Mouse (Mus musculus) embryonic facial prominence, embryonic 13.5 days (tissue): Measurements from ENCODE around the gene Car2. TPM values are rescaled to one million over a fixed set of nuclear protein-coding genes. Genes with fewer than 3 reads are reported as not detected.

Source experiments
- ATAC-seq: fragments of 200-750 bp; cut with Nextera tagmentation; 2 replicates; pipeline ENCODE4 v1.8.0; 2017; ENCODE audit warnings: low read depth; ENCODE audit not compliant: insufficient number of reproducible peaks, insufficient read depth, low FRiP score, low TSS enrichment
- H3K27ac ChIP-seq: fragments of 300-500 bp; sonication (generic); 2 replicates; pipeline ENCODE4 v1.5.1; 2015; ENCODE audit warnings: moderate library complexity, mild to moderate bottlenecking, inconsistent platforms
- H3K27me3 ChIP-seq: fragments of 300-500 bp; sonication (generic); 2 replicates; pipeline ENCODE4 v1.6.1; 2015; ENCODE audit warnings: mild to moderate bottlenecking, inconsistent platforms
- H3K36me3 ChIP-seq: fragments of 300-500 bp; sonication (generic); 2 replicates; pipeline ENCODE4 v1.6.1; 2015; ENCODE audit warnings: mild to moderate bottlenecking, inconsistent platforms
- H3K4me1 ChIP-seq: fragments of 300-500 bp; sonication (generic); 2 replicates; pipeline ENCODE4 v1.6.1; 2015; ENCODE audit warnings: inconsistent platforms
- H3K4me2 ChIP-seq: fragments of 300-500 bp; sonication (generic); 2 replicates; pipeline ENCODE4 v1.6.1; 2015; ENCODE audit warnings: moderate library complexity, mild to moderate bottlenecking, inconsistent platforms
- H3K4me3 ChIP-seq: fragments of 300-500 bp; sonication (generic); 2 replicates; pipeline ENCODE4 v1.5.1; 2015; ENCODE audit warnings: mild to moderate bottlenecking, inconsistent platforms
- H3K9ac ChIP-seq: fragments of 300-500 bp; sonication (generic); 2 replicates; pipeline ENCODE4 v1.6.1; 2015; ENCODE audit warnings: mild to moderate bottlenecking, inconsistent platforms
- H3K9me3 ChIP-seq: fragments of 300-500 bp; sonication (generic); 2 replicates; pipeline ENCODE4 v1.6.1; 2016; ENCODE audit warnings: inconsistent platforms
- WGBS: fragments of 180-500 bp; shearing (Covaris S2); methylation state at CpG from one replicate; pipeline ENCODE4 v1.1.7; 2015; ENCODE audit warnings: mixed read lengths; 5-methylcytosine and 5-hydroxymethylcytosine counted together
- polyA plus RNA-seq: library from polyadenylated mRNA; unstranded; fragments of >200 nt; fragmentation: Nextera tagmentation; extraction: Ambion mirVana; gene quantifications from 2 replicates; pipeline ENCODE4 v1.2.1, GENCODE M21; 2015

Gene Car2
- polyA plus RNA-seq, 1 experiment from 2014 or later: 22.0 TPM

DNA sequence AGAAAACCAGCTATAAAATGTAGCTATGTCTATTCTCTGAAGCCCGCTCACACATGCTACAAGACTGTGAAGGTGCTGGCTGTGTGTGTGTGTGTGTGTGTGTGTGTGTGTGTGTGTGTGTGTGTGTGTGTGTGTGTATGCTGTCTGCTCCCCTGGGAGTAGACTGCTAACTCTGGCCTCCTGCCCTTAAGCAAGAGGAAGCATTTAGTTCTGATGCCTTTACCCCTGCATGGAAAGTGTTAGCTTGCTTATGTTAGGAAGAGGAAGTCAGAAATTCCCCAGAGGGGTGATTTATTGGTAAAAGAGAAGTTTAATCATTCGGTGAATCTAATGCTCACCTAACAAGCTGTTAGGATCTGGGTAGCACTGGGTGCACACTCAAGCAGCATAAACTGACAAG is 5.8 kb upstream of the Car2 start:
- Histone ChIP-seq H3K27me3 (peaks cover 5% of the 10 kb centered on the region; the same call in 1 of the 2 replicates), H3K36me3 (no peaks in the 10 kb centered on the region), H3K27ac (no peak overlapping the region), H3K4me1 (0 out of 2 replicates have a peak, but pooled peaks cover 4% of the 10 kb centered on the region), H3K4me3 (no peak overlapping the region), H3K9me3 (no peaks in the 10 kb centered on the region), H3K4me2 (no peak overlapping the region), H3K9ac (no peak overlapping the region)
- WGBS: 53% methylated on average over 2 of the region's 2 CpGs
- ATAC-seq: no peak

DNA sequence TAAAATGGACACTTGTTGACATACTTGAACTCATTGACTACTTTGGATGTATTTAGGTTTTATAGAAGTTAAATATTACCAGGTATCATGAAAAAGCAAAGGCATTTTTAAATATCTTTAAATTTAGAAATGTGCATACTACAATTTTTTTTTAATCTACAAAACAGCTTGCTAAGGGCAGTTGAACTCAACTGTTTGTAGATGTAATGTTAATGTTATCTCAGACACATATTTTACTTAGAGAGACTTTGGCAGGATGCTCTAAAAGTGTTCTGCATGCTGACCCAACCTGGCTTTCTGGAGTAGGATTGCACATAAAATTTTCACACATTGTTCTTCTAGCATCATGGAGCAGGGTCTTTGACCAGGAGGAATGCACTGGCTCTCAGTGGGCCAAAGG is 4.1 kb upstream of the Car2 start:
- no peak for ATAC-seq
- Histone ChIP-seq H3K36me3 (no peaks in the 10 kb centered on the region), H3K27ac (no peak overlapping the region), H3K4me2 (no peak overlapping the region), H3K9ac (no peak overlapping the region), H3K27me3 (peaks cover 13% of the 10 kb centered on the region), H3K9me3 (no peaks in the 10 kb centered on the region), H3K4me3 (no peak overlapping the region), H3K4me1 (0 out of 2 replicates have a peak, but pooled peaks cover 3% of the 10 kb centered on the region)

DNA sequence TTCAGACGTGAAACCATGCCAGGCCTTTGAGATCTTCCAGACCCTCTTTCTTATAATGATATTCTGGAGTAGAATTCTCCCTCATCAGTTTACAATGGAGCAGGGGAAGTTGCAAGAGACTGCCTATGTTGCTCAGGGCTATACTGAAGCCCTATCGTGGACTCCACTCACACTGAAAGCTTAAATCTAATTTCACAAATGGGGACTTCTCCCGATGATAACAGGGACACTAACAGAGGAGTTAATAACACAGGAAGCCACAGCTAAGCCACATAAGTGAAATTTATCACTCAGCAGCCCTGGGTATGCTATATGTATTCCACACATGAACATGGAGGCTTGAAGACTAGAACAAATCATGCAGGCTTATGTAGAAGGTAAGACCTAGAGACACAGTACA is 3.3 kb upstream of the Car2 start:
- H3K9me3 ChIP-seq: no peaks in the 10 kb centered on the region
- WGBS: 53% methylated on average over 3 of the region's 3 CpGs
- H3K9ac ChIP-seq: no peak overlapping the region
- H3K4me1 ChIP-seq: 0 out of 2 replicates have a peak, but pooled peaks cover 4% of the 10 kb centered on the region
- H3K4me2 ChIP-seq: no peak overlapping the region
- ATAC-seq: no peak
- no peak overlapping the region for H3K27ac ChIP-seq
- no peak overlapping the region for H3K4me3 ChIP-seq
- peaks cover 21% of the 10 kb centered on the region for H3K27me3 ChIP-seq
- no peaks in the 10 kb centered on the region for H3K36me3 ChIP-seq

DNA sequence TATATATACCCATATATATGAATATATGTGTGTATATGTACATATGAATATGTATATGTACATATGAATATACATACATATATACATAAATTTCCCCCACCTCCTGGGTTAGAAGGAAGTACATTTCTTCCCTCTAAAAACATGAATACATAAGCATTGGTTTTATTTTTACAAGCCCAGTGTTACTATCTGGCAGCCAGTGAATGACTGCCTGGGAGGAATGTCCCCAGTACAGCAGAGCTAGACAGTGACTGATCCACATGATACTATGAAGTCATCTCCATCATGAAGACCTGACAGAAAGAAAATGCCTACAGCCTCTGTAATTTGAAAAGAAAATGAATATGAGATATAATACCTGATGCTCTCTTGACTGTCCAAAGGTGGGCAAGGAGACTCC is 1.2 kb upstream of the Car2 start:
- Histone ChIP-seq H3K27me3 (peaks cover 26% of the 10 kb centered on the region), H3K4me3 (no peak overlapping the region), H3K27ac (no peak overlapping the region), H3K36me3 (no peaks in the 10 kb centered on the region), H3K4me2 (no peak overlapping the region), H3K4me1 (0 out of 2 replicates have a peak, but pooled peaks cover 4% of the 10 kb centered on the region), H3K9ac (no peak overlapping the region), H3K9me3 (no peaks in the 10 kb centered on the region)
- no peak for ATAC-seq

DNA sequence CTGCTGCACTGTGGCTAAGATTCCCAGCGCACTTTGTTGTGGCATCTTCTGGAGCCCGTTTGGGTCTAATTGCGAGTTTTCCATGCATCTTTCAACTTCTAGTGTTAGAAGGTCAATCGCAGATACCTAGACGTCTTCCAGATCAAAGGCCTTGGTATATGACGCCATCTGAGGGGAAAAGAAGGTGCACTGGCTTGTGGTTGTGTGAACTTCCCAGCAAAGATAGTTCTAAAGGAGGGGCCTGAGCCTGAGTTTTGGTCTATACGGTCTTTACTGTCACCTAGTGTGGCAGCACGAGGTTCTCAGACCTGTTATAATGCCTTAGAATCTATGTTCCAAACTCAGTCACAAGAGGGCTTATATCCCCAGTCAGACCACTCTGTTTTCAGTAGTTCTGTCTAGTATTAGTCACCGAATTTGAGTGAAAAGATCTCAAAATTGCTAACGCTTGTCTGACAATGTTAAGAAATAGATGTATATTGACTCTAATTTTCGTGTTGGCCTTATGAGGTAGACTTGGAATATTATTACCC is 1.1 kb downstream of the Car2 start:
- Histone ChIP-seq H3K9ac (peak overlapping the region; percentile 72), H3K4me1 (0 out of 2 replicates have a peak, but pooled peaks cover 4% of the 10 kb centered on the region), H3K36me3 (no peaks in the 10 kb centered on the region), H3K4me3 (peak overlapping the region; percentile 64), H3K4me2 (peak overlapping the region; percentile 97), H3K9me3 (no peaks in the 10 kb centered on the region), H3K27ac (no peak overlapping the region), H3K27me3 (peaks cover 26% of the 10 kb centered on the region)
- ATAC-seq: no peak
- WGBS: 33% methylated on average over 11 of the region's 11 CpGs

DNA sequence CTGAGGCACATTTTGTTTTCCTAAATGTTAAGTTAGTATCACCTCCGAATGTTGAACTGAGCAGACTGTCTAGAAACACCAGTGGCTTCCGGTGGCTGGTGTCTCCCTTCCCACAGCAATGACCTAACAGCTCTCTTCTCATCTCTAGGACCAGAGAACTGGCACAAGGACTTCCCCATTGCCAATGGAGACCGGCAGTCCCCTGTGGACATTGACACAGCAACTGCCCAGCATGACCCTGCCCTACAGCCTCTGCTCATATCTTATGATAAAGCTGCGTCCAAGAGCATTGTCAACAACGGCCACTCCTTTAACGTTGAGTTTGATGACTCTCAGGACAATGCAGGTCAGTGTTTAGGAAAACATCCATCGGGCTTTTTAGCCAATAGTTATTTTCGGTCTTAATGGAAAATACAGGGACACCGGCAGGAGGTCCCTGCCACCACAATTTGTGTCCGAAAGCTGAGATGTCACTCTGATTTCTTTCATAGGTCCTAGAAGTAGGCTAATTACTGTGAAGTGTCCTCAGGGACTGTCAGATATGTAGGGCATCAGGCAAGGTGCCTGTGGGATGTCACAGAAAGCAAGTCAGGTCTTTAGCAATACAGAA is 1.7 kb downstream of the Car2 start:
- ATAC-seq: no peak
- no peaks in the 10 kb centered on the region for H3K36me3 ChIP-seq
- WGBS: 72% methylated on average over 10 of the region's 10 CpGs
- no peak overlapping the region for H3K9ac ChIP-seq
- peaks cover 26% of the 10 kb centered on the region for H3K27me3 ChIP-seq
- no peak overlapping the region for H3K27ac ChIP-seq
- H3K4me1 ChIP-seq: 0 out of 2 replicates have a peak, but pooled peaks cover 4% of the 10 kb centered on the region
- 0 out of 2 replicates have a peak overlapping the region, but pooled peaks have one; percentile 64 for H3K4me3 ChIP-seq
- no peaks in the 10 kb centered on the region for H3K9me3 ChIP-seq
- H3K4me2 ChIP-seq: 0 out of 2 replicates have a peak overlapping the region, but pooled peaks have one; percentile 5

DNA sequence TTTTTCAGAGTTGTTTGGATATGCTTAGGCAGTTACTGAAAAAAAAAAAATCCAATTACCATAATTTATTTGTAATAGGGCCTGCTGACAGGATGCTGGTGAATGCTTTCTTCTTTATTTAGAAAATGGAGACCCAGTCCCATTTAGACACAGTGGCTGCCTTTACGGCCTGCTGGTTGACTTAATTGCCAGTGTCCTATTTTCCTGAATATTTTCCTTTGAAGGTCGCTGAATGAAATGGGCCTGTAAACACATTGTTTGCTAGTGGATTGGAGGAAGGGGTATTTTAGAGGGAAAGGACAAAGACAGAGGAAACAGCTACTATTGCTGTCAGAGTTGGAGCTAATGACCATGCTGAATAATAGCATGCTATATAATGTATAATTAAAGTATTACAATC is 2.5 kb downstream of the Car2 start:
- Histone ChIP-seq H3K4me1 (0 out of 2 replicates have a peak, but pooled peaks cover 4% of the 10 kb centered on the region), H3K27ac (no peak overlapping the region), H3K9ac (no peak overlapping the region), H3K27me3 (peaks cover 26% of the 10 kb centered on the region), H3K4me3 (no peak overlapping the region), H3K36me3 (no peaks in the 10 kb centered on the region), H3K9me3 (no peaks in the 10 kb centered on the region), H3K4me2 (no peak overlapping the region)
- 65% methylated on average over 2 of the region's 2 CpGs for WGBS
- ATAC-seq: no peak

DNA sequence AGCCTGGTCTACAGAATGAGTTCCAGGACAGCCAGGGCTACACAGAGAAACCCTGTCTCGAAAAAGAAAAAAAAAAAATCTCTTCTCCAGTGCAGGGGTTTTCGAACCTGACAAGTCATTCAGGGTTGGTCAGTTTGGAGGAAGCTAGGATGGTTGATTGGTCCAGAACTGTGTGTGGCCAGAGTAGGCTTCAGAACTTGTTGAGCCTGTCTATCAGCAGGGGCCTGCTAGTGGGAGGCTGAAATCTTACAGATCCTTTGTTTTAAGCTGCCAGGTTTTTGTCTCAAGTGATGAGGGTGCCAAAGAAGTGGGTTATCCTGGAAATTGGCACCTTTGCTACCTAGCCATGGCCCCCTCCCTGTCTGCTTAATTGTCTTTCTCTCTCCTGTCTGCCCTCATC is 3.0 kb downstream of the Car2 start:
- Histone ChIP-seq H3K27me3 (peaks cover 26% of the 10 kb centered on the region), H3K4me1 (0 out of 2 replicates have a peak, but pooled peaks cover 4% of the 10 kb centered on the region), H3K36me3 (no peaks in the 10 kb centered on the region), H3K9ac (no peak overlapping the region), H3K9me3 (no peaks in the 10 kb centered on the region), H3K27ac (no peak overlapping the region), H3K4me3 (no peak overlapping the region), H3K4me2 (no peak overlapping the region)
- WGBS: 70% methylated on average over 2 of the region's 2 CpGs
- no peak for ATAC-seq

DNA sequence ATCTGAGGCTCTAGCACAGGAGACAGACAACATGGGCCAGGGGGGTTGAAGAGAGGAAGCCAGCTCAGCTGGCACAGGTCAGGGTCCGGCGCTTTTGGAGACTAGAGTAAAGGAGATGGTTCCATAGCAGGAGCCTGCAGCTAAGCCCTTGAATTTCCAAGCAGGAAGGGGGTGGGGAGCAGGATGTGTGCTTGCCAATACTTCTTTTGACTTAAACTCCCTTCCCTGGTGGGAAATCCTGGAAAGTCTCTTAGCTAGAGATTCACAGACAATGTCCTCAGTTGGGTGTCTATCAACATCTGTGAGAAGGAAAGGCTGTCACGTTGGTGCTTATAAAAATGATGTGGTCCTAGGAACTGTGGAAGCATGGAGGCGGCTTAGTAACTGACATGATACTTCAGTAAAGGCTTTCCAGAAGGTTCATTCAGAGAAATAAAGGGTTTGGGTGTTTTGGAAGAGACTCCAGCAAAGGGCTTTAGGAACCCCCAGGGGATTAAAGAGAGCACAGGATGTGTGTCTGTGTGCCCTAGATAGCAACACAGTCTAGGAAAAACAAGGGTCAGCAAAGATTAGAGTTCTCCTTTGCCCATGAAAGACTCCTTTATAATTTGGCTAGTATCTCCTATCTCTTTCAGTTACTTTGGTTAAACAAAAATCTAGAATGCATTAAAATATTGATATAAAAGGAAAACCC is 3.8 kb downstream of the Car2 start:
- Histone ChIP-seq H3K9ac (no peak overlapping the region), H3K27me3 (peaks cover 25% of the 10 kb centered on the region), H3K4me2 (no peak overlapping the region), H3K36me3 (no peaks in the 10 kb centered on the region), H3K9me3 (no peaks in the 10 kb centered on the region), H3K27ac (no peak overlapping the region), H3K4me3 (no peak overlapping the region), H3K4me1 (0 out of 2 replicates have a peak, but pooled peaks cover 4% of the 10 kb centered on the region)
- ATAC-seq: no peak
- WGBS: 48% methylated on average over 4 of the region's 4 CpGs

DNA sequence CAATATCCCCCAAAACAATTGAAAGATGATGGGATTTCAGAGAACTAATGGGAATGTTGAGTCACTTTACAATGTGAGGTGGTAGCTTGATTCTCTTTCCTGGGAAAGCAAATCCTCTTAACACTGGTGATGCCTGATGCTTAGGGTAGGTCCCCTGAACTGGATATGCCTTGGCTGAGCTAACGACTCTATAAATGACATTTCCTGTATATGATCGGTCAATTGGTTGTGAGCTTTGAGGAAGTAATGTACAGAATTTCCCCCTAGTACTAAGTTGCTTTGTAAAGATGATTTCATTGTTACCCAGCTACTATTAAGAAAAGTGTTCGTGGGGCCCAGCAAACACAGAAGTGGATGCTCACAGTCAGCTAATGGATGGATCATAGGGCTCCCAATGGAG is 6.9 kb downstream of the Car2 start:
- no peak overlapping the region for H3K27ac ChIP-seq
- H3K4me1 ChIP-seq: no peaks in the 10 kb centered on the region
- no peak overlapping the region for H3K9ac ChIP-seq
- 69% methylated on average over 3 of the region's 3 CpGs for WGBS
- no peak for ATAC-seq
- no peak overlapping the region for H3K4me3 ChIP-seq
- no peaks in the 10 kb centered on the region for H3K9me3 ChIP-seq
- H3K36me3 ChIP-seq: no peaks in the 10 kb centered on the region
- peaks cover 3% of the 10 kb centered on the region for H3K27me3 ChIP-seq
- H3K4me2 ChIP-seq: no peak overlapping the region

DNA sequence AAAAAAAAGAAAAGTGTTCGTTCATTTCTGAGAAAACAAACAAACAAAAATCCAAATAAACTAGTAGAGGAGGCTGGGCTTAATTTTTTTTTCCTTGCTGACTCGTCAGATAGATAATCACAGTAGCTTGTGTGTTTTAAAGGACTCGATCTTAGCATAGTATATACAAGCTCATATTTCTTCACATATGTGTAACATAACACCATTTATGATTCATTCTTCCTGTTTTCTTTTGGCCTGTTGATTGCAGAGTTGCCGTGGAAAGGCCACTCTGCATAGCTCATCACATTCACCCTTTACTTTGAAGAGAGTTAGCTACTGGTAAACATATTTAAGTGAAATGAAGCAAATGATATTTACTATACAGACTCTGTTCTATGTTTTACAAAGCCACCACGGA is 7.6 kb downstream of the Car2 start:
- no peaks in the 10 kb centered on the region for H3K9me3 ChIP-seq
- no peak for ATAC-seq
- 53% methylated on average over 5 of the region's 5 CpGs for WGBS
- no peak overlapping the region for H3K4me2 ChIP-seq
- no peaks in the 10 kb centered on the region for H3K27me3 ChIP-seq
- H3K9ac ChIP-seq: no peak overlapping the region
- H3K27ac ChIP-seq: no peak overlapping the region
- H3K4me1 ChIP-seq: no peaks in the 10 kb centered on the region
- no peak overlapping the region for H3K4me3 ChIP-seq
- no peaks in the 10 kb centered on the region for H3K36me3 ChIP-seq

DNA sequence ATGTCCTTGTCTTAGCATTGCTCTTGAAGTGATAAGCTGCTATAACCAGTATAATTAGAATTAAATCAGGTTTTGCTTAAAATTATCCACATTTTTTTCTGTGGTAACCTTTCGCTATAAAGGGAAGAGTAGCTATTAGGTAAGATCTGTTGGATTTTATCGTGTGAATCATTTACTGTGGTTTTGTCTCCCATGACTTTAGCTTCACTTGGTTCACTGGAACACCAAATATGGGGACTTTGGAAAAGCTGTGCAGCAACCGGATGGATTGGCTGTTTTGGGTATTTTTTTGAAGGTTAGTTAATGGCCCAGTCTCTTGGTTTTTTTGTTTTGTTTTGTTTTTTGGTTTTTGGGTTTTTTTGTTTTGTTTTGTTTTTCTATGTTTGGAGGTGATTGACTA is 9.3 kb downstream of the Car2 start:
- no peak for ATAC-seq
- 95% methylated on average over 3 of the region's 3 CpGs for WGBS
- no peak overlapping the region for H3K27ac ChIP-seq
- H3K4me2 ChIP-seq: no peak overlapping the region
- H3K27me3 ChIP-seq: no peaks in the 10 kb centered on the region
- H3K9ac ChIP-seq: no peak overlapping the region
- H3K4me1 ChIP-seq: no peaks in the 10 kb centered on the region
- no peak overlapping the region for H3K4me3 ChIP-seq
- no peaks in the 10 kb centered on the region for H3K36me3 ChIP-seq
- no peaks in the 10 kb centered on the region for H3K9me3 ChIP-seq
